Mouse (Mus musculus) layer of hippocampus, adult 9-10 months (tissue): ENCODE results near the gene Plpp3.

ENCODE experiments used
- DNase-seq: peaks from one replicate; pipeline ENCODE4 v3.0.0; 2022; ENCODE audit warnings: low spot score

Plpp3 gene

GRCm38 (mm10) chr4:105220849-105221248 lies 63.7 kb downstream of the Plpp3 start:
- no peak for DNase-seq

- DNase-seq: no peak
These were observed 64.2 kb downstream of the Plpp3 start for GRCm38 (mm10) chr4:105221256-105221840.

DNA sequence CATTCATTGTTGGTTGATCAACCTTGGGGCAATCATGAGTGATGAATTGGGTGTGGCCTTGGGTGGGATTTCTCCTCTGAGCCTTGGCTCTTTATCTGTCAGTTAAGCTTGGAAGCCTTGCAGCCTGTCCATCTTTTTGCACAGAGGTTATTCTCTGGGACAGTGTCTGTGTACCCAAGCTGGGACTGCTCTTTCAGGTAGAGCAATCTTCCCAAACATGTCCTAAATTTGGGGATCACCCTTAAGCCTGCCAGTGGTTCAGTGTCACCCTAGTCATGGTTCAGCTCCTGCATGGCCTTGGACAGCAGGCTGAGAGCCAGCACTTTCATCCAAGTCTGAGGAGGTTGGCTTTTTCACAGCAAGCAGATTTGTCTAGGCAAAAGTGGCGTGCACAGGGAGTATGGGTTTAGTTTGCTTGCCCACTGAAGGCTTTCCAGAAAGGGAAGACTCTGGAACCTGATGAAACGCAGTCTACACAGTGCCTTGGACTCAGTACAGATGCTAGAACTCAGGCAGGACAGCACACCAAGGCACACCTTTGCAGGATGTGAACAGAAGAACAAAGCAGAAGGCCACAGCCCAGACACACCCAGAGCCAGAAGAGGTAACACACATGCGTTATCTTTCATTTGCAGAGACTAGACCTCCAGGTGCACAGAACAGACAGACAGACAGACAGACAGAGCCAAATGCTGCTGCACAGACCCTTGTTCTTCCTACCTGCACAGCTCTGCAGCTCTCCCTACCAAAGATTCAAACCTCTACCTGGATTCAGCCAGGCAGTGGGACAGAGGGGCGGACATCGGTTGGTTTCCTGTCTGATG lies 66.2 kb downstream of the Plpp3 start:
- DNase-seq: no peak

- no peak for DNase-seq
These were observed 66.8 kb downstream of the Plpp3 start for GRCm38 (mm10) chr4:105223925-105224300.

DNA sequence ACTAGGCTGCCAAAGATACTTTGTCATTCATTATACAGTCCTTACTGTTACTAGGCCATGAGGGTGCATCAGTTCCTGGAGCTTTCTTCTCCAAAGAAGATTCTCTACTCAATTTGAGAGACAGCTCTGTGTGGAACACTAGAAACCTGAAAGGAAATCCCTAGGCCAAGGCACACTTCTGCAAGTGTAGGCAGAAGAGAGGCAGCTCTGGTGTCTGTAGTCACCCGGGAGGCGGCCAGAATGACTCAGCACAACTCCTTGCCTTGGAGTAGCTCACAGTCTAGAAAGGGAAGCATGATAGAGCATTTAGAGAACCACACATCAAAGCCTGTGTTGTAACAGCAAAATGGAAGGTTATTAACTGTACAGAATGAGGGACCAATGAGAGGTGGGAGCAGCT lies 68.4 kb downstream of the Plpp3 start:
- peak; percentile 16 for DNase-seq

GRCm38 (mm10) chr4:105226351-105226750 lies 69.2 kb downstream of the Plpp3 start:
- DNase-seq: peak; percentile 3

- DNase-seq: no peak
These were observed 73.0 kb downstream of the Plpp3 start for GRCm38 (mm10) chr4:105230127-105230526.

DNA sequence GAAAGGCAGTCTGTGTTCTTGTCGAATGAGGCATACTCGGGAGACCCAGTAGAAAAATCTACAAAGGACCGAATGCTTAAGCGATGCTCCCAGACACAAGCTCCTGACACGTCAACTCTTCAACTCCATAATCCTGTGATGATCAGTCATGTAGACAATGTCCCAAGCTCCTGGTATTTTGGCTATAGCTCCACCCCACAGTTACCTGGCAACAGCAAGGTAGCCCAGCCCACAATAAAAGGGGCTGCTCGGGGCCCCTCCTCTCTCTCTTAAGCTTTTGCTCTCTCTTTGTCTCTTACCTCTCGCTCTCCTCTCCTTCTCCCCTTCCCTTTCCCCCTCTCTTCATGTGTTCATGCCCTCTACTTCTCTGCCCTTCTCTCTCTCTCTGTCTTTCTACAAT lies 83.1 kb downstream of the Plpp3 start:
- DNase-seq: no peak

GRCm38 (mm10) chr4:105244931-105245330 lies 87.8 kb downstream of the Plpp3 start:
- DNase-seq: no peak

DNA sequence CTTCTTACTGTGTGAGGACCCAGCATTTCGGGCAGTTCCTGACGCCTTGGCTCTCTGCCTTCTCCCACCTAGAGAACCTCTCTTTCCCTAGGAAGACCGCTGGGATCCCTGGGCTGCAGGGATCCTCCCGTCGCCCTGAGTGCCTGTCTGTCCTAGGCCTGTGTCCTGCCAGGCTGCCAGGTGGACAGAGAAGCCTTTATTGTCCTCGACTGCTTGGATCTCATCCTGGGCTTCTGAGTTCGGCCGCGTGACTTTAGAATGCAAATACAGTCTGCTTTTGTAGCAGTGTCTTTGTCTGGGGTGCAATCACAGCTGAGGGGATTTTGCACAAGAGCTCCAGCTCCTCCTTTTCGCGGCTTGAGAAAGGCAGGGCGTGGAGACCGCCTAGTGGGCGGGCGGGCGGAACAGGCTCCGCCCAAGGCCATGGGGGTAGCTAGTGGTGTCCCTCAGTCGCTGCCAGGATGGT lies 88.4 kb downstream of the Plpp3 start:
- peak; percentile 15 for DNase-seq

- DNase-seq: no peak
These were observed 89.2 kb downstream of the Plpp3 start for GRCm38 (mm10) chr4:105246331-105246730.

DNA sequence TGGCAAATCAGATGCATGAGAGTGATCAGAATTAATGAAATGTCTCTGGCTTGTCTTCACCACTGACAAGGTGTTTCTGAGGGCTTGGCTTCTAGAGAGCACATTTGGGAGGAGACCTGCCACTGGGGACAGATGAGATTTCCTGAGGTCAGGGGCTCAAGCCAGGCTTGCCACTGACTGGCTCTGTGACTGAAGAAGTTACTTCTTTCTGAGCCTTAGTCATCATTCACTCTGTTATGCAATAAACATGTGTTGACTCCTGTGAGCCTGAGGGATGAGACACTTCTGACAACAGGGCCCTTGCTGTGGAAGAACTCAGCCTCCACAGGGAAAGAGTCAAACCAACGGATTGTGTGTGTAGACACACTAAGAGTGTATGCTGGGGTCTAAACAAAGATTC lies 91.0 kb downstream of the Plpp3 start:
- DNase-seq: no peak

GRCm38 (mm10) chr4:105249283-105249682 lies 92.1 kb downstream of the Plpp3 start:
- no peak for DNase-seq

GRCm38 (mm10) chr4:105250946-105251345 lies 93.8 kb downstream of the Plpp3 start:
- no peak for DNase-seq

- no peak for DNase-seq
These were observed 94.9 kb downstream of the Plpp3 start for GRCm38 (mm10) chr4:105252044-105252443.

GRCm38 (mm10) chr4:105252571-105253200 lies 95.5 kb downstream of the Plpp3 start:
- DNase-seq: no peak

DNA sequence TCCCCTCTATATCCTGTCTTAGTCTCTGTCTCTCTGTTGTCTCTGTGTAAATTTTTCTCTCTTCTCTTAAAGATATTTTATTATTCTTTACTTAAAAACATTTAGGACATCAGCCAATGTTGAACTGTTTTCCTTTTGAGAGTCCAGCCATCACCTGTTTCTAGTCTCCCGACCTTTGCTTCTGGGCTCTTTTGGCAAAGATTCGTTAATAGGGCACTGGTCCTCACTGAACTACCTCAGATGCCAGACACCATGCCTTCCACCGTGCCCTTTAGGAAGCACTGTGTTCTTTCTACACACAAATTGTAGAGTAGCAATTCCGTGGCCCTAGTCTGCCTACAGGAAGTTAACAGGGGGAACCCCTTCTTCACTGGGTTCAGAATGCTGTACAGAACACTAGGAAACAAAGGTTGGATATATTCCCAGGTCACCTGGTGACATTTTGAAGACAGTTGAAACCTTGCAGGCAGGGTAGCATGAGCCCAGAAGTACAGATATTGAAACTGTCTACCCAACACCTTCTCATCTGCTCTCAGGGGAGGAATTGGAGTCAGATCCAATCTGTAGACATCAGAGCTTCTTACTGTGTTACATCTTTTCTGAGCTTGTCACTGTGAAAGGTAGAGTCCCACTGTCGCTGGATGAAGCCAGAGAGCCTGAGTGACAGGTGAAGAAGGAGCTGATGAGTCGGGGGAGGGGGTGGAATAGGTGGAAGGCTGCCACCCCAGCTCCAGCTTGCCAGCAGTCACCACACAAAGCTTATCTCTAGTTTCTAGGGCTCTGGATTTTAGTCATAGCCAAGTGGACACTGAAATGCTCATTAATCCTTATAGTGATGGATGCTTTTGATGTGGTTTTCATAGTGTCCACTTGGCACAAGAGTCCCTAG lies 96.5 kb downstream of the Plpp3 start:
- DNase-seq: no peak

GRCm38 (mm10) chr4:105254365-105254764 lies 97.2 kb downstream of the Plpp3 start:
- no peak for DNase-seq

DNA sequence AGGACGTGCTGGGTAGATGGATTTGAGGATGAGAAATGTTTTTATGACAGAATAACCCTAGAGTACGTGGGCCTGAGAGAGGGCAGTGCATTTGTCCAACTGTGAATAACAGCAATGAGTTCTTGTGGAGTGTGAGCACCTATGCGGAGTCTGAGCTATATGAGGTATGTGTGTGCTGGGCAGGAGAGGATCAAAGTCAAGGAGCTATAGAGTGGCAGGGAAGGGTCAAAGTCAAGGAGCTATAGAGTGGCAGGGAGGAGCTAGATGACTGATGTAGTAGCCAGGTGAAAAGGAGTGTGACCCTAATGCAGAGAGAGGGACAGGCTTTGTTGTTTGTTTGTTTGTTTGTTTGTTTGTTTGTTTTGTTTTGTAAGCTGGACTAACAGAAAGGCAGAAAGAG lies 98.0 kb downstream of the Plpp3 start:
- DNase-seq: no peak

- DNase-seq: no peak
These were observed 100.8 kb downstream of the Plpp3 start for GRCm38 (mm10) chr4:105257667-105258560.

GRCm38 (mm10) chr4:105260385-105260784 lies 103.2 kb downstream of the Plpp3 start:
- DNase-seq: no peak
